Mouse (Mus musculus) MEL (cell line): ENCODE measurements around the gene Ssh3. TPM values are rescaled to one million over a fixed set of nuclear protein-coding genes. Genes with fewer than 3 reads are reported as not detected.

Experiments used
- DNase-seq: peaks from one replicate; pipeline ENCODE4 v3.0.0; 2011; ENCODE audit warnings: low read depth, low spot score
- H3K27ac ChIP-seq: 2 replicates; pipeline ENCODE4 v1.5.1; 2012; ENCODE audit warnings: low read depth, mild to moderate bottlenecking, control low read depth, low read length, moderate library complexity; ENCODE audit not compliant: control insufficient read depth
- H3K27me3 ChIP-seq, 2 experiments: fragments of 150-350 bp in 1 of 2; sonication (generic) in 1 of 2; 2 replicates each; pipeline ENCODE4 v1.6.1; 2012; ENCODE audit warnings: low read length in 2 of 2, mild to moderate bottlenecking in 2 of 2, improper control_type of control experiment in 1 of 2, moderate library complexity in 1 of 2; ENCODE audit not compliant: insufficient read depth in 2 of 2, control insufficient read depth in 1 of 2
- H3K36me3 ChIP-seq, 2 experiments: 2 replicates each; pipeline ENCODE4 v1.6.1; 2012 to 2014; ENCODE audit warnings: low read length in 2 of 2, improper control_type of control experiment in 1 of 2, inconsistent platforms in 1 of 2, mild to moderate bottlenecking in 1 of 2; ENCODE audit not compliant: insufficient read depth in 2 of 2, control insufficient read depth in 1 of 2
- H3K4me1 ChIP-seq, 2 experiments: fragments of 150-350 bp in 1 of 2; sonication (generic) in 1 of 2; 2 replicates each; pipeline ENCODE4 v1.6.1; 2012; ENCODE audit warnings: low read length in 2 of 2, improper control_type of control experiment in 1 of 2, mild to moderate bottlenecking in 1 of 2; ENCODE audit not compliant: insufficient read depth in 2 of 2, control insufficient read depth in 1 of 2
- H3K4me3 ChIP-seq, 2 experiments: fragments of 150-350 bp in 1 of 2; sonication (generic) in 1 of 2; 2 replicates each; pipeline ENCODE4 v1.5.1; 2012; ENCODE audit warnings: low read depth in 2 of 2, low read length in 2 of 2, mild to moderate bottlenecking in 2 of 2, moderate library complexity in 2 of 2, control low read depth in 1 of 2, improper control_type of control experiment in 1 of 2; ENCODE audit not compliant: control insufficient read depth in 1 of 2, insufficient read depth in 1 of 2
- H3K79me2 ChIP-seq: 2 replicates; pipeline ENCODE4 v1.6.1; 2012; ENCODE audit warnings: mild to moderate bottlenecking, low read length, moderate library complexity; ENCODE audit not compliant: control insufficient read depth, poor library complexity, insufficient read depth
- H3K9ac ChIP-seq: 2 replicates; pipeline ENCODE4 v1.6.1; 2012; ENCODE audit warnings: low read depth, mild to moderate bottlenecking, control low read depth, low read length, moderate library complexity; ENCODE audit not compliant: control insufficient read depth, poor library complexity, severe bottlenecking
- H3K9me3 ChIP-seq: fragments of 150-350 bp; sonication (generic); replicated peaks from 2 replicates; pipeline ENCODE4 v1.6.1; 2012; ENCODE audit warnings: mild to moderate bottlenecking, low read length, improper control_type of control experiment, moderate library complexity; ENCODE audit not compliant: insufficient read depth
- BHLHE40 ChIP-seq: IDR thresholded peaks from 2 replicates; pipeline ENCODE4 v1.6.1; 2012; ENCODE audit warnings: low read depth, mild to moderate bottlenecking, inconsistent platforms, low read length, improper control_type of control experiment, borderline replicate concordance
- CHD1 ChIP-seq: IDR thresholded peaks from 2 replicates; pipeline ENCODE4 v1.6.1; 2012; ENCODE audit warnings: low read depth, mild to moderate bottlenecking, inconsistent platforms, low read length, improper control_type of control experiment
- CHD2 ChIP-seq: IDR thresholded peaks from 2 replicates; pipeline ENCODE4 v1.6.1; 2011; ENCODE audit warnings: low read length, improper control_type of control experiment
- CTCF ChIP-seq, 3 experiments: IDR thresholded peaks in 2 of 3; conservative IDR thresholded peaks in 1 of 3; 2 replicates each; pipeline ENCODE4 v1.5.1; 2011 to 2012; ENCODE audit warnings: low read length in 3 of 3, low read depth in 2 of 3, mild to moderate bottlenecking in 2 of 3, improper control_type of control experiment in 1 of 3, inconsistent platforms in 1 of 3, mixed read lengths in 1 of 3, moderate library complexity in 1 of 3; ENCODE audit not compliant: control insufficient read depth in 1 of 3, insufficient read depth in 1 of 3, poor library complexity in 1 of 3, severe bottlenecking in 1 of 3
- ELF1 ChIP-seq: IDR thresholded peaks from 2 replicates; pipeline ENCODE4 v1.6.1; 2014; ENCODE audit warnings: low read depth, mild to moderate bottlenecking, inconsistent platforms, low read length, improper control_type of control experiment, moderate library complexity
- HCFC1 ChIP-seq: IDR thresholded peaks from 2 replicates; pipeline ENCODE4 v1.6.1; 2012; ENCODE audit warnings: low read depth, mild to moderate bottlenecking, inconsistent platforms, low read length, improper control_type of control experiment, moderate library complexity
- JUND ChIP-seq: IDR thresholded peaks from 2 replicates; pipeline ENCODE4 v1.6.1; 2011; ENCODE audit warnings: low read depth, mild to moderate bottlenecking, improper control_type of control experiment, low read length
- KAT2A ChIP-seq: conservative IDR thresholded peaks from 2 replicates; pipeline ENCODE4 v1.6.1; 2012; ENCODE audit warnings: low read depth, low read length, improper control_type of control experiment, inconsistent platforms
- MAFK ChIP-seq: IDR thresholded peaks from 2 replicates; pipeline ENCODE4 v1.6.1; 2011; ENCODE audit warnings: low read depth, mild to moderate bottlenecking, low read length, improper control_type of control experiment, borderline replicate concordance
- MEF2A ChIP-seq: IDR thresholded peaks from 2 replicates; pipeline ENCODE4 v1.6.1; 2014; ENCODE audit warnings: low read depth, mild to moderate bottlenecking, inconsistent platforms, low read length, improper control_type of control experiment; ENCODE audit not compliant: poor library complexity, insufficient replicate concordance, severe bottlenecking; ENCODE audit errors: extremely low read depth
- MXI1 ChIP-seq: IDR thresholded peaks from 2 replicates; pipeline ENCODE4 v1.6.1; 2011; ENCODE audit warnings: mild to moderate bottlenecking, low read depth, low read length, improper control_type of control experiment
- POLR2AphosphoS5 ChIP-seq: IDR thresholded peaks from 2 replicates; pipeline ENCODE4 v1.6.1; 2012; ENCODE audit warnings: low read depth, borderline replicate concordance, mild to moderate bottlenecking, inconsistent platforms, low read length, moderate library complexity, mixed read lengths
- SIN3A ChIP-seq: IDR thresholded peaks from 2 replicates; pipeline ENCODE4 v1.6.1; 2012; ENCODE audit warnings: low read length, improper control_type of control experiment, inconsistent platforms
- TAL1 ChIP-seq: IDR thresholded peaks from 2 replicates; pipeline ENCODE4 v1.6.1; 2012; ENCODE audit warnings: mild to moderate bottlenecking, inconsistent platforms, low read length, moderate library complexity, mixed read lengths
- USF2 ChIP-seq, 2 experiments: IDR thresholded peaks; 2 replicates each; pipeline ENCODE4 v1.6.1; 2011 to 2012; ENCODE audit warnings: improper control_type of control experiment in 2 of 2, low read length in 2 of 2, borderline replicate concordance in 1 of 2, inconsistent platforms in 1 of 2, low read depth in 1 of 2, mild to moderate bottlenecking in 1 of 2; ENCODE audit not compliant: insufficient read depth in 1 of 2
- ZC3H11A ChIP-seq: IDR thresholded peaks from 2 replicates; pipeline ENCODE4 v1.6.1; 2012; ENCODE audit warnings: low read depth, mild to moderate bottlenecking, inconsistent platforms, low read length, improper control_type of control experiment
- ZMIZ1 ChIP-seq: IDR thresholded peaks from 2 replicates; pipeline ENCODE4 v1.6.1; 2012; ENCODE audit warnings: low read depth, mild to moderate bottlenecking, inconsistent platforms, low read length, improper control_type of control experiment, moderate library complexity
- polyA plus RNA-seq, 2 experiments: library from polyadenylated mRNA; stranded (reverse) in 1 of 2; unstranded in 1 of 2; fragments of >175 nt in 1 of 2; fragments of >200 nt in 1 of 2; gene quantifications; 2 replicates each; pipeline versions ENCODE4 v1.2.1 to v1.2.4; 2012; ENCODE audit warnings: low replicate concordance in 2 of 2, low read depth in 1 of 2; ENCODE audit not compliant: insufficient read length in 2 of 2, insufficient read depth in 1 of 2, missing spikeins in 1 of 2
- total RNA-seq: library from RNA; depleted of rRNA; stranded (reverse); fragments of 300-350 nt; gene quantifications from 2 replicates; pipeline ENCODE4 v1.2.3, GENCODE M21; 2012

Gene Ssh3
- total and polyA plus RNA-seq, 3 experiments: 9.2 to 14.1 TPM; not detected in 1

DNA sequence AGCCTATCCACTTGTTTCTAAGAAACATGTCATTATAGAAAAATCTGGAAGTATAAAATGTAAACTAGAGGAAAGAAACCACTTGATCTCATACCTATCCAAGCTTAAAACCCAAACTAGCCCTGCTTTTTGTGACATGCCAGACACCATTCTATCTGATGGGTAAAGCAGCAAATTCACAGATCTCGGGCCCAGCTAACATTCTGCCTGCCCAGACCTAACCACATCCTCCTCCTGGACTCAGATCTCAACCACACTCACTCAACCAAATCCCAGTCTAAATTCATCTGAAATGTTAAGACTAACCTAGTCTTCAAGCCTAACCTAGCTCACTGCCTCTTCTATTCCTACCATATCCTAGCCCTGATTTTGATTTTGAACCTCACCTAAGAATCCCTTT, 50.2 kb downstream of the Ssh3 start:
- Histone ChIP-seq H3K36me3 (peaks cover 0 to 35% of the 10 kb centered on the region in 2 experiments; a peak in 2 of 4 replicates), H3K9me3 (no peaks in the 10 kb centered on the region), H3K27ac (no peak overlapping the region), H3K9ac (no peak overlapping the region), H3K79me2 (peaks cover 2% of the 10 kb centered on the region; the same call in 1 of the 2 replicates), H3K27me3 (peaks cover 8 to 11% of the 10 kb centered on the region in 2 experiments), H3K4me1 (peaks cover 16 to 38% of the 10 kb centered on the region in 2 experiments), H3K4me3 (no peak overlapping the region)
- no peak for DNase-seq
- TF ChIP-seq ELF1 (no peak), USF2 (IDR thresholded peaks at IDR 0.05; ENCODE audit: borderline replicate concordance in 1 of 2, insufficient read depth in 1 of 2, low read depth in 1 of 2, low read length in 2 of 2) (no peak), JUND (no peak), BHLHE40 (no peak), HCFC1 (no peak), CHD2 (no peak), TAL1 (no peak)

DNA sequence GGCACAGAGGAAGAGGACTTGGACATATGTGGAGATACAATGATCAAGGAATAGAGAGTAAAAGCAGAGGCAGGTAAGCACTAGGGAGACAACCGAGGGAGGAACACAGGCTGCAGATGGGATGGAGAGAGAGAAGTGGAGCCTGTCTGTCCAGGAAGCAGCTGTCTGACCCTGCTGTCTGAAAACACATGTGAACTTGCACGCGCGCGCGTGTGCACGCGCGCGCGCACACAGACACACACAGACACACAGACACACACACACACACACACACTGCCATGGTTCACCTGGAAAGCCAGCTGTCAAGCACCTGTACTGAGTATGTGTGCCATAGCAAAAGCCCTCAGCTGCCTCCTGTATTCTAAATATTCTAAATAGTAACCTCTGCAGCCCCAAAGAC, 50.7 kb downstream of the Ssh3 start:
- H3K79me2 ChIP-seq: peaks cover 2% of the 10 kb centered on the region; the same call in 1 of the 2 replicates
- no peak for TF ChIP-seq BHLHE40
- TF ChIP-seq ZC3H11A: no peak
- TF ChIP-seq SIN3A: no peak
- TF ChIP-seq MAFK: no peak
- no peak for TF ChIP-seq CTCF (IDR thresholded peaks at IDR 0.05 in 2 of 3, conservative IDR thresholded peaks at IDR 0.05 in 1 of 3; ENCODE audit: control insufficient read depth in 1 of 3, insufficient read depth in 1 of 3, low read depth in 2 of 3, low read length in 3 of 3, poor library complexity in 1 of 3, severe bottlenecking in 1 of 3)
- no peak for TF ChIP-seq MXI1
- TF ChIP-seq TAL1: no peak
- TF ChIP-seq ZMIZ1: no peak
- no peak for TF ChIP-seq USF2 (IDR thresholded peaks at IDR 0.05; ENCODE audit: borderline replicate concordance in 1 of 2, insufficient read depth in 1 of 2, low read depth in 1 of 2, low read length in 2 of 2)
- TF ChIP-seq MEF2A: no peak
- no peak for TF ChIP-seq KAT2A
- no peak for TF ChIP-seq JUND
- TF ChIP-seq CHD1: no peak
- TF ChIP-seq POLR2AphosphoS5: no peak
- TF ChIP-seq, all 39 proteins: peak for 0
- peaks cover 16 to 43% of the 10 kb centered on the region in 2 experiments for H3K4me1 ChIP-seq
- peaks cover 0 to 37% of the 10 kb centered on the region in 2 experiments; a peak in 2 of 4 replicates for H3K36me3 ChIP-seq
- H3K27me3 ChIP-seq: peaks cover 10 to 16% of the 10 kb centered on the region in 2 experiments
- no peak overlapping the region for H3K9ac ChIP-seq
- H3K27ac ChIP-seq: no peak overlapping the region
- H3K9me3 ChIP-seq: no peaks in the 10 kb centered on the region
- no peak overlapping the region for H3K4me3 ChIP-seq
- DNase-seq: no peak
